Mouse (Mus musculus) embryonic fibroblast, embryonic 13.5 days (primary cell): ENCODE measurements around the gene Tmbim1.

Experiments
- CTCF ChIP-seq: IDR thresholded peaks from 2 replicates; pipeline ENCODE4 v1.5.1; 2011; ENCODE audit warnings: mild to moderate bottlenecking, control low read depth, low read length, moderate library complexity, borderline replicate concordance; ENCODE audit not compliant: insufficient read depth
- POLR2A ChIP-seq: IDR thresholded peaks from 2 replicates; pipeline ENCODE4 v1.6.1; 2011; ENCODE audit warnings: low read depth, mild to moderate bottlenecking, control low read depth, low read length, moderate library complexity

DNA sequence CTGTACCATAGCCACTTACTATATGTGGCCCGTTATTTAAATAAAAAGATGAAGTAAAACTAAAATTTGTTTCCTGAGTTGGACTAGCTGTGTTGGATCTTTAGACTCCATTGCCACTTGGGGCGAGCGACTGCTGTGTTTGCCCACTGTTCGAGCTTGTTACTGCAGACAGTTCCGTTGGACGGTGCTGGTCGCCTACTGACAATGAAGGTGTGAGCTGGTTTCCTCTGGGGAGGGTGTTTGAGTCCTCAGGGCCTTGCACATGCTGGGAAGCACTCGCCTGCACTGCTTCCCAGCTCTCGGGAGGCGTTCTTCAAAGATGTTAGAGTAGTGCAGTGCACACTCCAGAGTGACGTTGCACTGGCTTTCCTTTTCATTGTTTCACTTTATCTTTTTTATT, 65.8 kb downstream of the Tmbim1 start:
- TF ChIP-seq CTCF (no peak), POLR2A (no peak)
